Mouse (Mus musculus): ENCODE results near the gene Fam126b. TPM values are rescaled to one million over a fixed set of nuclear protein-coding genes. Genes with fewer than 3 reads are reported as not detected.
A peak's percentile ranks its signal among the peaks of the same experiment; 100 is the strongest.
"Not testable (repeated sequence)": the region's sequence is repeated elsewhere in the genome, so short reads cannot be mapped to it uniquely, and the experiment has no call there.

Gene Fam126b
- polyA plus RNA-seq, 1 experiment from 2014 or later = 4.4 TPM

DNA sequence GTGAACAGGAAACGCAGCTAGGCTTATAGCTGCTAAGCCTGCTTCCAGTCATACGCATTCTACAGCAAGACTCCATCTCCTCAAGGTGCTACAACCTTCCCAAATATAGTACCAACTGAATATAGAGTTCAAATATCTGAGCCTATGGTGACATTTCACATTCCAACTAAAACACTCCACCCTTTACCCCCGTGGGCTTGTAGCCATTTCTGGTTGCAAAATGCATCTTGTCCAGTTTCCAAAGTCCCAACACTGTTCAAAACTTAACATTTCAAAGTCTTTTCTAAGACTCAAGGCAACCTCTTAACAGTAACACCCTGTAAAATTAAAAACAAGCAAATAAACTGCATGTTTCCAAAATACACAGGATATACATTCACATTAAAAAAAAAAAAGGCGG, 29.0 kb upstream of the Fam126b start:
- no peaks in the 10 kb centered on the region for H3K27me3 ChIP-seq (ENCODE audit: control insufficient read depth, insufficient read depth, low read depth, low read length)
- 54% methylated on average over 4 of the region's 4 CpGs for WGBS (ENCODE audit: insufficient replicate concordance)
- no peak overlapping the region for H3K9ac ChIP-seq (ENCODE audit: low read depth, low read length)
- no peaks in the 10 kb centered on the region for H3K36me3 ChIP-seq (ENCODE audit: control insufficient read depth, insufficient read depth)
- no peak overlapping the region for H3K4me3 ChIP-seq (ENCODE audit: low read depth, low read length)
- no peaks in the 10 kb centered on the region for H3K9me3 ChIP-seq (replicated peaks; ENCODE audit: control insufficient read depth, low read length)
- H3K4me2 ChIP-seq (ENCODE audit: low read depth, low read length) = no peak overlapping the region
- ATAC-seq (ENCODE audit: low read depth) = no peak
- H3K4me1 ChIP-seq (ENCODE audit: control insufficient read depth, low read depth, low read length) = no peaks in the 10 kb centered on the region
- no peak overlapping the region for H3K27ac ChIP-seq (ENCODE audit: low read length)

DNA sequence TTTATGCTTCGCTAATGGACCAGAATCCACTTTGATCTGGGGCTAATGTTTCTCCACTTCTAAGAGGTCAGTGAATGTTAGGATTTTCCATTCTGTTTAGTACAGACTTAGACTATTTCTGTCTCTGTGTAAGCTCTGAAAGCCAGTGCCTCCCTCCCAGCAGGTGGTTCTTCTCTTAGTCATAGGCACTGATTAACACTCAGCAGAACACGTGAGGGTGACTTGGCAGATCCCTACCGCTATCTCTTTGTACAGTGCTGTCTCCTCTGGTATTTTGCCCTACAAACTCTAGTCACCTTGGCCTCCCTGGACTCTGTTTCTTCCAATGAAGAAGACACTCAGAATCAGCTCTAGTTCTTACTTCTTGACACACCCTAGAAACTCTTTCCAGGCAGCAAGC, 28.3 kb upstream of the Fam126b start:
- Histone ChIP-seq H3K36me3 (ENCODE audit: control insufficient read depth, insufficient read depth) (no peaks in the 10 kb centered on the region), H3K9ac (ENCODE audit: low read depth, low read length) (no peak overlapping the region), H3K27ac (ENCODE audit: low read length) (no peak overlapping the region), H3K27me3 (ENCODE audit: control insufficient read depth, insufficient read depth, low read depth, low read length) (no peaks in the 10 kb centered on the region), H3K9me3 (replicated peaks; ENCODE audit: control insufficient read depth, low read length) (no peaks in the 10 kb centered on the region), H3K4me2 (ENCODE audit: low read depth, low read length) (no peak overlapping the region), H3K4me1 (ENCODE audit: control insufficient read depth, low read depth, low read length) (no peaks in the 10 kb centered on the region), H3K4me3 (ENCODE audit: low read depth, low read length) (no peak overlapping the region)
- WGBS (ENCODE audit: insufficient replicate concordance) = 59% methylated on average over 3 of the region's 3 CpGs
- no peak for ATAC-seq (ENCODE audit: low read depth)

DNA sequence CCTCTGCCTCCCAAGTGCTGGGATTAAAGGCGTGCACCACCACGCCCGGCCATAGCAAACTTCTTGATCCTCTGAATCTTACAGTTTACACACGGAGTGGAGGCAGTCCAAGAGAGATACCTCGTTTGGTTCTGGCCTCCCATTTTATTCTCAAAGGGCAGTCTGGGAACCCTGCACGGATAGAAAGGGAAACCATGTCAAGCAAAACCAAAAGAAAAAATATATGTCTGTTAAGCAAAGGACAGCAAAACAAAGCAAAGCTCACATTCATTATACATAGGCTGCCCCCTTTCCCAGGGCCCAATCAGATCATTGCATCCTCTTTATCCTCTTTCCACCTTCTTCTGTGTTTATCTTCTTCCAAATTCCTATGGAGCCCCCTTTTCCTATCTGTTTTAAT, 27.7 kb upstream of the Fam126b start:
- 57% methylated on average over 6 of the region's 6 CpGs for WGBS (ENCODE audit: insufficient replicate concordance)

DNA sequence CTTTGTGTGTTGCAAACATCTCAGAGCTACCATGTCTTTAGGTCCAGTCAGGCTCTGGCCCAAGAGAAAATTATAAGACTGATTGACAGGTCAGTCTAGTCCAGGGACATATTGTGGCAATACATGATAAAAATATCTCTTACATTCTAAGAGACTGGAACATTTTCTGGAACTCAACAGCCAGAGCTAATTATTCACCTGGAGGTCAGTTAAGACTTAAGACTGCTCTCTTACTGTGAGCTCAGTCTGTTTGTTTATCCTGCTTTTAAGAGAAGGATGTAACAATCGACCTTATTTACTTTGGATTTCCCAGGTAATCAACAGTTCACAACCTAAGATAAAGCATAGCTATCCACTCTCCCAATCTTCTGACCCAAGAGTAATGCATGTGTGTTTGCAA, 24.5 kb upstream of the Fam126b start:
- H3K4me2 ChIP-seq (ENCODE audit: low read depth, low read length) = no peak overlapping the region
- H3K4me3 ChIP-seq (ENCODE audit: low read depth, low read length) = no peak overlapping the region
- no peaks in the 10 kb centered on the region for H3K4me1 ChIP-seq (ENCODE audit: control insufficient read depth, low read depth, low read length)
- no peak overlapping the region for H3K9ac ChIP-seq (ENCODE audit: low read depth, low read length)
- no peak for ATAC-seq (ENCODE audit: low read depth)
- H3K27ac ChIP-seq (ENCODE audit: low read length) = no peak overlapping the region
- H3K27me3 ChIP-seq (ENCODE audit: control insufficient read depth, insufficient read depth, low read depth, low read length) = no peaks in the 10 kb centered on the region
- 6% methylated on average over 1 of the region's 1 CpGs for WGBS (ENCODE audit: insufficient replicate concordance)
- H3K9me3 ChIP-seq (replicated peaks; ENCODE audit: control insufficient read depth, low read length) = no peaks in the 10 kb centered on the region
- H3K36me3 ChIP-seq (ENCODE audit: control insufficient read depth, insufficient read depth) = no peaks in the 10 kb centered on the region

More for the DNA sequence above, 27.7 kb upstream of the Fam126b start:
- no peaks in the 10 kb centered on the region for H3K27me3 ChIP-seq (ENCODE audit: control insufficient read depth, insufficient read depth, low read depth, low read length)
- H3K9me3 ChIP-seq (replicated peaks; ENCODE audit: control insufficient read depth, low read length) = no peaks in the 10 kb centered on the region
- no peak for ATAC-seq (ENCODE audit: low read depth)
- H3K4me3 ChIP-seq (ENCODE audit: low read depth, low read length) = no peak overlapping the region
- H3K4me2 ChIP-seq (ENCODE audit: low read depth, low read length) = no peak overlapping the region
- H3K36me3 ChIP-seq (ENCODE audit: control insufficient read depth, insufficient read depth) = no peaks in the 10 kb centered on the region
- H3K9ac ChIP-seq (ENCODE audit: low read depth, low read length) = no peak overlapping the region
- H3K27ac ChIP-seq (ENCODE audit: low read length) = no peak overlapping the region
- H3K4me1 ChIP-seq (ENCODE audit: control insufficient read depth, low read depth, low read length) = no peaks in the 10 kb centered on the region

DNA sequence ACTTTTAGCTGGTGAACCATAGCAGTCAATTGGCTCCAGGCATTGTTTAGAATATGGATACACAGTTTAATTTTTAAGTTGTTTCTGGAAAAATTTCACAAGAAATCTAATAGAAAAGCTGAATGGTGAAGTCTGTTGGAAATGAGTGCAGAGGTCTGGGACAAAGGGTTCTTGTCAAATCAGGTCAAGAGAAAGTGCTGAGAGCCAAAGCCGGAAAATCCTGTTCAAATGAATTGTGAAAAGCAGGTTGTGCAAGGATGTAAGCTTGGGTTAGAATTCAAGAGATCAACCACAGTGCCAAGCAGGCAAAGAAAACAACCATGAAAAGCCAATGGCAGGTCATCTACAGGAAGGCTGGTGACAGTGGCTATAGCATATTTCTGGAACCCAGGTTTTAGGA, 24.0 kb upstream of the Fam126b start:
- Histone ChIP-seq H3K27ac (ENCODE audit: low read length) (no peak overlapping the region), H3K4me2 (ENCODE audit: low read depth, low read length) (no peak overlapping the region), H3K9me3 (replicated peaks; ENCODE audit: control insufficient read depth, low read length) (no peaks in the 10 kb centered on the region), H3K36me3 (ENCODE audit: control insufficient read depth, insufficient read depth) (no peaks in the 10 kb centered on the region), H3K9ac (ENCODE audit: low read depth, low read length) (no peak overlapping the region), H3K27me3 (ENCODE audit: control insufficient read depth, insufficient read depth, low read depth, low read length) (no peaks in the 10 kb centered on the region), H3K4me1 (ENCODE audit: control insufficient read depth, low read depth, low read length) (no peaks in the 10 kb centered on the region), H3K4me3 (ENCODE audit: low read depth, low read length) (no peak overlapping the region)
- ATAC-seq (ENCODE audit: low read depth) = no peak
- 72% methylated on average over 1 of the region's 1 CpGs for WGBS (ENCODE audit: insufficient replicate concordance)

DNA sequence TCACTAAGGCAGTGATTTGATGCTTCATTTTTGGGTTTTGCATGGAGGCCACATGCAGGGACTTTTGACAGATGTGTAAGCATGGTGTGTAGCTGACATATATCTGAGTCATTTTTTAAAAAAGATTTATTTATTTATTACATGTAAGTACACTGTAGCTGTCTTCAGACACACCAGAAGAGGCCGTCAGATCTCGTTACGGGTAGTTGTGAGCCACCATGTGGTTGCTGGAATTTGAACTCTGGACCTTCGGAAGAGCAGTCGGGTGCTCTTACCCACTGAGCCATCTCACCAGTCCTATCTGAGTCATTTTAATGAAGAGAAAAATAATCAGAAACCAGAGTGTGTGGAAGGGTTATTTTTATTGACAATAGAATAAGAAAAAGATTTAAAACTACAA, 23.5 kb upstream of the Fam126b start:
- not testable (repeated sequence) for H3K4me3 ChIP-seq (ENCODE audit: low read depth, low read length); H3K9me3 ChIP-seq (replicated peaks; ENCODE audit: control insufficient read depth, low read length); H3K4me1 ChIP-seq (ENCODE audit: control insufficient read depth, low read depth, low read length); ATAC-seq (ENCODE audit: low read depth); H3K27me3 ChIP-seq (ENCODE audit: control insufficient read depth, insufficient read depth, low read depth, low read length); H3K4me2 ChIP-seq (ENCODE audit: low read depth, low read length); H3K36me3 ChIP-seq (ENCODE audit: control insufficient read depth, insufficient read depth); H3K9ac ChIP-seq (ENCODE audit: low read depth, low read length); H3K27ac ChIP-seq (ENCODE audit: low read length)
- WGBS (ENCODE audit: insufficient replicate concordance) = 74% methylated on average over 5 of the region's 5 CpGs

DNA sequence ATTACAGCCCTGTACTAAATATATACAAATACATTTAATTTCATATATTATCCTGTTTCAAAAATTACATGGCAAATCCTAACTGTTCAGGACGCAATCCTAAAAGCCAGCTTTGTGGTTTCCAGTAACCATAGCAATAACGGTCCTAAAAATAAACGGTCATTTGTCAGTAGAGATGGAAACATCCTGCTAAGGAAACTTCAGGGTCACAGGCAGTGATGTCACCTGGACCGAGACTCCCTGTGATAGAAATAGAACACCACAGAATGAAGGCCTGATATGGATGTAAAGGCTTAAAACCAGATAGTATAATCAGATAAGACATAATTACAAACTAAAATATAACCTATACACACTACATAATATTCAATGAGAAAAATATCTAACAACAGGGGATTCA, 17.6 kb upstream of the Fam126b start:
- Histone ChIP-seq H3K9ac (ENCODE audit: low read depth, low read length) (no peak overlapping the region), H3K4me3 (ENCODE audit: low read depth, low read length) (no peak overlapping the region), H3K36me3 (ENCODE audit: control insufficient read depth, insufficient read depth) (no peaks in the 10 kb centered on the region), H3K27ac (ENCODE audit: low read length) (no peak overlapping the region), H3K4me1 (ENCODE audit: control insufficient read depth, low read depth, low read length) (no peaks in the 10 kb centered on the region), H3K4me2 (ENCODE audit: low read depth, low read length) (no peak overlapping the region), H3K9me3 (replicated peaks; ENCODE audit: control insufficient read depth, low read length) (no peaks in the 10 kb centered on the region), H3K27me3 (ENCODE audit: control insufficient read depth, insufficient read depth, low read depth, low read length) (no peaks in the 10 kb centered on the region)
- WGBS (ENCODE audit: insufficient replicate concordance) = 22% methylated on average over 4 of the region's 4 CpGs
- no peak for ATAC-seq (ENCODE audit: low read depth)

DNA sequence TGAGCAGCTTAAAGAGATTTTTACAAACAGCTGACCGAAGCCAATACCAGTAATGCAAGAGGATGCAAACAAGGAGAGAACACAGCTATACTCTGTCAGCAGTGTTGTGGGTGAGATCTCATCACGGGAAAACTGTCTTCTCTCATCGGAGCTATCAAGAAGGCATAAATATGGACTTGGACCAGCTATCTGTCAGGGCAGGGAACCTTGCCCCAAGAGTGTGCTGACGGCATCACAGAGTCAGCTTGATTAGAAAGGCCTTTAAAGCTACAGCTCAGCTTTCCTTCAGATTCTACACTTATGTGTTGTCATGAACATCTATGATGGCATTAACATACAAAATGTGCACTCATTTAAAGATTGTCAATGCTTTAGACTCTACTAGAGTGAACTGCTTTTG, 16.6 kb upstream of the Fam126b start:
- Histone ChIP-seq H3K27me3 (ENCODE audit: control insufficient read depth, insufficient read depth, low read depth, low read length) (no peaks in the 10 kb centered on the region), H3K36me3 (ENCODE audit: control insufficient read depth, insufficient read depth) (no peaks in the 10 kb centered on the region), H3K4me2 (ENCODE audit: low read depth, low read length) (no peak overlapping the region), H3K4me3 (ENCODE audit: low read depth, low read length) (no peak overlapping the region), H3K27ac (ENCODE audit: low read length) (no peak overlapping the region), H3K9me3 (replicated peaks; ENCODE audit: control insufficient read depth, low read length) (no peaks in the 10 kb centered on the region), H3K4me1 (ENCODE audit: control insufficient read depth, low read depth, low read length) (no peaks in the 10 kb centered on the region), H3K9ac (ENCODE audit: low read depth, low read length) (no peak overlapping the region)
- 64% methylated on average over 4 of the region's 4 CpGs for WGBS (ENCODE audit: insufficient replicate concordance)
- no peak for ATAC-seq (ENCODE audit: low read depth)

DNA sequence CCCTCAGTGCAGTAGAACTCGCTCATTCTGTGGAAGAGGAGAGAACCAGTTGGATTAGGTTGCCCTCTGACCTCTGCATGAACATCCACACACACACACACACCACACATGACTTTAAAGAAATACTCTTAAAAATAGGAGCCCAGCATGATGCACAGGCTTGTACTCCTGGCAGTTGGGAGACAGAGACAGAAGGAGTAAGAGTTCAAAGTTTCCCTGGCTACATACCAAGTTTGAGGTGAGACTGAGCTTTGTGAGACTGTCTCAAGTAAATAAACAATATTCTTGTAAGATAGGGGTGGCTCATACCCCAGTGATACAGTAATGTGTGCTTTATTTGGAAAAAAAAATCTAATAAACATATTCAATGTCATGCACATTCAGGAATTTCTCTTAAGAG, 1.4 kb upstream of the Fam126b start:
- Histone ChIP-seq H3K4me2 (ENCODE audit: low read depth, low read length) (peak overlapping the region; percentile 78), H3K4me1 (ENCODE audit: control insufficient read depth, low read depth, low read length) (peaks cover 10% of the 10 kb centered on the region), H3K36me3 (ENCODE audit: control insufficient read depth, insufficient read depth) (no peaks in the 10 kb centered on the region; the same call in 1 of the 2 replicates), H3K27me3 (ENCODE audit: control insufficient read depth, insufficient read depth, low read depth, low read length) (no peaks in the 10 kb centered on the region), H3K9ac (ENCODE audit: low read depth, low read length) (no peak overlapping the region), H3K9me3 (replicated peaks; ENCODE audit: control insufficient read depth, low read length) (no peaks in the 10 kb centered on the region), H3K27ac (ENCODE audit: low read length) (no peak overlapping the region), H3K4me3 (ENCODE audit: low read depth, low read length) (peak overlapping the region; percentile 83; the same call in 1 of the 2 replicates)
- no peak for ATAC-seq (ENCODE audit: low read depth)
- 68% methylated on average over 1 of the region's 1 CpGs for WGBS (ENCODE audit: insufficient replicate concordance)

All from liver, embryonic 16.5 days (tissue).